Mouse (Mus musculus): ENCODE measurements around the gene Akr1b8. TPM values are rescaled to one million over a fixed set of nuclear protein-coding genes. Genes with fewer than 3 reads are reported as not detected.

Gene Akr1b8
- 18.4 and 19.9 TPM in 2 replicates for polyA plus RNA-seq (2016; fragmentation: Nextera tagmentation; extraction: Ambion mirVana)

- peak within 1 kb of the TSS; percentile 53 for H3K4me2 ChIP-seq (replicated peaks)
- peaks cover 11% of the 10 kb centered on the region; the same call in 1 of the 2 replicates for H3K4me1 ChIP-seq
- H3K9ac ChIP-seq = peak within 1 kb of the TSS; percentile 18
- H3K9me3 ChIP-seq (replicated peaks) = no peaks in the 10 kb centered on the region
- H3K4me3 ChIP-seq = peak within 1 kb of the TSS; percentile 18
- 0 out of 2 replicates have a peak, but pooled peaks have one; percentile 38 for ATAC-seq (ENCODE audit: low FRiP score)
- H3K27ac ChIP-seq = peak within 1 kb of the TSS; percentile 30; the same call in 1 of the 2 replicates
- 15% methylated on average over 16 of the region's 16 CpGs for WGBS
- no peaks in the 10 kb centered on the region for H3K36me3 ChIP-seq
- H3K27me3 ChIP-seq = no peaks in the 10 kb centered on the region
These were observed at the start of gene Akr1b8 for GRCm38 (mm10) chr6:34353658-34354353. TSS of gene Akr1b8 (plus strand) at chr6:34354119.

- Histone ChIP-seq H3K9me3 (replicated peaks) (no peaks in the 10 kb centered on the region), H3K36me3 (peaks cover 32% of the 10 kb centered on the region), H3K4me2 (replicated peaks) (no peak overlapping the region), H3K4me3 (no peak overlapping the region), H3K27me3 (no peaks in the 10 kb centered on the region), H3K4me1 (0 out of 2 replicates have a peak, but pooled peaks cover 6% of the 10 kb centered on the region), H3K27ac (no peak overlapping the region), H3K9ac (no peak overlapping the region)
- 72% methylated on average over 10 of the region's 10 CpGs for WGBS
- no peak for ATAC-seq (ENCODE audit: low FRiP score)
These were observed 49.2 kb upstream of the Akr1b8 start for GRCm38 (mm10) chr6:34304675-34305241.

GRCm38 (mm10) chr6:34306797-34307196 lies 47.1 kb upstream of the Akr1b8 start:
- no peak overlapping the region for H3K4me3 ChIP-seq
- no peak for ATAC-seq (ENCODE audit: low FRiP score)
- H3K27ac ChIP-seq = no peak overlapping the region
- H3K36me3 ChIP-seq = peaks cover 48% of the 10 kb centered on the region
- H3K9ac ChIP-seq = no peak overlapping the region
- no peak overlapping the region for H3K4me2 ChIP-seq (replicated peaks)
- 0 out of 2 replicates have a peak, but pooled peaks cover 6% of the 10 kb centered on the region for H3K4me1 ChIP-seq
- WGBS = 83% methylated on average over 6 of the region's 6 CpGs
- H3K9me3 ChIP-seq (replicated peaks) = no peaks in the 10 kb centered on the region
- no peaks in the 10 kb centered on the region for H3K27me3 ChIP-seq

- no peak for ATAC-seq (ENCODE audit: low FRiP score)
- H3K36me3 ChIP-seq = peaks cover 50% of the 10 kb centered on the region
These were observed 44.4 kb upstream of the Akr1b8 start for GRCm38 (mm10) chr6:34309526-34309925.

GRCm38 (mm10) chr6:34310023-34310595 lies 43.8 kb upstream of the Akr1b8 start:
- peaks cover 45% of the 10 kb centered on the region for H3K36me3 ChIP-seq
- ATAC-seq (ENCODE audit: low FRiP score) = no peak
- WGBS = 91% methylated on average over 11 of the region's 11 CpGs

More at GRCm38 (mm10) chr6:34309526-34309925, 44.4 kb upstream of the Akr1b8 start:
- 91% methylated on average over 6 of the region's 6 CpGs for whole genome bisulfite sequencing
- H3K27me3 ChIP-seq = no peaks in the 10 kb centered on the region
- H3K9me3 ChIP-seq (replicated peaks) = no peaks in the 10 kb centered on the region
- 0 out of 2 replicates have a peak, but pooled peaks cover 6% of the 10 kb centered on the region for H3K4me1 ChIP-seq
- H3K27ac ChIP-seq = no peak overlapping the region
- no peak overlapping the region for H3K9ac ChIP-seq
- H3K4me3 ChIP-seq = no peak overlapping the region
- H3K4me2 ChIP-seq (replicated peaks) = no peak overlapping the region

GRCm38 (mm10) chr6:34313386-34313785 lies 40.5 kb upstream of the Akr1b8 start:
- no peak overlapping the region for H3K4me3 ChIP-seq
- no peak for ATAC-seq (ENCODE audit: low FRiP score)
- H3K4me2 ChIP-seq (replicated peaks) = no peak overlapping the region
- no peak overlapping the region for H3K27ac ChIP-seq
- no peaks in the 10 kb centered on the region for H3K27me3 ChIP-seq
- no peak overlapping the region for H3K9ac ChIP-seq
- peaks cover 33% of the 10 kb centered on the region for H3K36me3 ChIP-seq
- WGBS = 78% methylated on average over 9 of the region's 9 CpGs
- H3K4me1 ChIP-seq = peaks cover 6% of the 10 kb centered on the region
- no peaks in the 10 kb centered on the region for H3K9me3 ChIP-seq (replicated peaks)

More at GRCm38 (mm10) chr6:34310023-34310595, 43.8 kb upstream of the Akr1b8 start:
- peaks cover 6% of the 10 kb centered on the region; the same call in 1 of the 2 replicates for H3K4me1 ChIP-seq
- no peaks in the 10 kb centered on the region for H3K27me3 ChIP-seq
- no peak overlapping the region for H3K4me3 ChIP-seq
- H3K27ac ChIP-seq = no peak overlapping the region
- no peak overlapping the region for H3K4me2 ChIP-seq (replicated peaks)
- H3K9me3 ChIP-seq (replicated peaks) = no peaks in the 10 kb centered on the region
- no peak overlapping the region for H3K9ac ChIP-seq

GRCm38 (mm10) chr6:34313921-34314320 lies 40.0 kb upstream of the Akr1b8 start:
- Histone ChIP-seq H3K4me3 (no peak overlapping the region), H3K36me3 (peaks cover 28% of the 10 kb centered on the region), H3K9me3 (replicated peaks) (no peaks in the 10 kb centered on the region), H3K27me3 (no peaks in the 10 kb centered on the region), H3K9ac (no peak overlapping the region), H3K4me1 (peaks cover 6% of the 10 kb centered on the region), H3K4me2 (replicated peaks) (no peak overlapping the region), H3K27ac (no peak overlapping the region)
- WGBS = 93% methylated on average over 2 of the region's 2 CpGs
- ATAC-seq (ENCODE audit: low FRiP score) = no peak

- Histone ChIP-seq H3K4me3 (peak within 1 kb of the TSS; percentile 69), H3K36me3 (0 out of 2 replicates have a peak, but pooled peaks cover under 1% of the 10 kb centered on the region), H3K4me2 (replicated peaks) (peak within 1 kb of the TSS; percentile 72), H3K9ac (peak within 1 kb of the TSS; percentile 70), H3K9me3 (replicated peaks) (no peaks in the 10 kb centered on the region), H3K27ac (no peak within 1 kb of the TSS), H3K4me1 (peaks cover 6% of the 10 kb centered on the region), H3K27me3 (no peaks in the 10 kb centered on the region)
- ATAC-seq (ENCODE audit: low FRiP score) = peak; percentile 99
- 1% methylated on average over 60 of the region's 60 CpGs for WGBS
These were observed 36.8 kb upstream of the Akr1b8 start, which contains the start of gene Akr1b3 for GRCm38 (mm10) chr6:34316854-34317771. TSS of gene Akr1b3 (minus strand) at chr6:34317478.

- Histone ChIP-seq H3K9ac (no peak overlapping the region), H3K9me3 (replicated peaks) (no peaks in the 10 kb centered on the region), H3K4me1 (peaks cover 6% of the 10 kb centered on the region), H3K36me3 (no peaks in the 10 kb centered on the region), H3K27ac (no peak overlapping the region), H3K27me3 (no peaks in the 10 kb centered on the region), H3K4me2 (replicated peaks) (no peak overlapping the region), H3K4me3 (no peak overlapping the region)
- no peak for ATAC-seq (ENCODE audit: low FRiP score)
- WGBS = 60% methylated on average over 5 of the region's 5 CpGs
These were observed 35.7 kb upstream of the Akr1b8 start for GRCm38 (mm10) chr6:34318172-34318571.

- Histone ChIP-seq H3K27me3 (no peaks in the 10 kb centered on the region), H3K27ac (no peak overlapping the region), H3K4me3 (no peak overlapping the region), H3K9ac (no peak overlapping the region), H3K9me3 (replicated peaks) (no peaks in the 10 kb centered on the region), H3K36me3 (no peaks in the 10 kb centered on the region), H3K4me1 (peaks cover 6% of the 10 kb centered on the region), H3K4me2 (replicated peaks) (no peak overlapping the region)
- ATAC-seq (ENCODE audit: low FRiP score) = no peak
- WGBS = 69% methylated on average over 6 of the region's 6 CpGs
These were observed 35.3 kb upstream of the Akr1b8 start for GRCm38 (mm10) chr6:34318636-34319035.

GRCm38 (mm10) chr6:34322121-34322520 lies 31.8 kb upstream of the Akr1b8 start:
- H3K9ac ChIP-seq = no peak overlapping the region
- no peak overlapping the region for H3K4me3 ChIP-seq
- no peak overlapping the region for H3K4me2 ChIP-seq (replicated peaks)
- H3K27me3 ChIP-seq = no peaks in the 10 kb centered on the region
- no peaks in the 10 kb centered on the region for H3K36me3 ChIP-seq
- H3K27ac ChIP-seq = no peak overlapping the region
- ATAC-seq (ENCODE audit: low FRiP score) = no peak
- no peaks in the 10 kb centered on the region; the same call in 1 of the 2 replicates for H3K4me1 ChIP-seq
- WGBS = 89% methylated on average over 7 of the region's 7 CpGs
- H3K9me3 ChIP-seq (replicated peaks) = no peaks in the 10 kb centered on the region
